Comparison of ENCODE assay signal across 21 mouse cellular contexts in the genomic region with DNA sequence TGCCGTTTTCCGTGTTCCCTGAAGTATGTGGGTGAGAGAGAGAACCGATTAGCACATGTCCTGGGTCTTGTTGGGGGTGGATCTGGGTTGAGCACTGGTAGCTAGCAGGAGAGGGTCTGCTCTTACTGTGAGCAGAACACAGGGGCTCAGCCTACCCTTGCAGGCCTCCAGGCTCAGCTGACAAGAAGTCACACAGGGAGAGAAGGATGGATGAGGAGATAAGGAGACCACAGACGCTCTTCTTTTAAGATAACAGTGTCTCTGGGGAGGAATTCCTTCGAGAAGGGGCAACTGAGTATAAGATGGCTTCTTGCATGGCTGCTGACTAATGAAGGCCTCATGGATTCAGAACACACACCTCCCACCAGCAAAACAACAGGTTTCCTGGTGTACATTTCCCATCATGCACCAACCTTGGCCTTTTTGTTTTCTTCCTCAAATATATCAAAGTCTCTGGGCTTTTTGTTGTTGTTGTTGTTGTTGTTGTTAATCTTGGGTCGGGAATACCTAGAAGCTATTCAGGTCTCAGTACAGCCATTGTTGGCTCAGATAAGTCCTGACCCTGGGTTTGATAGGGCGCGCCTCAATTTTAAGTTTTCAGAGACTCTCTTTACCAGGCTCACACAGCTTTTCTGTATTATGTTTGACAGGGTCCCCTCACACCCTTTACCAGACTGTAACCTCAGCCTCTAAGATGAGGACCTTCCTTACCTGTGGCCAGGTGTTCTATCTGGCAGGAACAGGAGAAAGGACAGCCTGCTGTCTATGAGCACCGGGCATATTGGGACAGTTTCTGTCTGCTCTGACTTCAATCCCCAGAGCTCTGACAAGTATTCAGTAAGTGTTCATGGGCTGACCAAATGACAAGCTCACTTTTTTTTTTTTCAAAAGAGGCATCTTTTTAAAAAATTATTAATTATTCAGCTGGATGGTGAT. TPM values are rescaled to one million over a fixed set of nuclear protein-coding genes. Genes with fewer than 3 reads are reported as not detected.
A peak's percentile ranks its signal among the peaks of the same experiment; 100 is the strongest.
DNase-seq lines count a peak whose midpoint lies in the region; ATAC-seq and TF ChIP-seq lines count a peak whose summit lies in the region.
"Had no signal": no experiment of that assay in that cellular context is flagged by ENCODE, and none has a peak within 500 bp of the region (broad histone marks: within the 10 kb centered on the region; RNA-seq: fewer than 3 reads in every experiment).

No protein-coding gene starts in this region.

- 26% methylated on average over 9 of the region's 9 CpGs for WGBS in liver, embryonic 16.5 days (ENCODE audit: insufficient replicate concordance)
- WGBS in intestine, embryonic 15.5 days: 58% methylated on average over 9 of the region's 9 CpGs

- peak overlapping the region; percentile 62 for H3K9ac ChIP-seq in MEL (ENCODE audit: control insufficient read depth, low read depth, low read length, poor library complexity, severe bottlenecking)
- H3K9ac ChIP-seq in liver, embryonic 16.5 days (ENCODE audit: low read depth, low read length): no peak overlapping the region
- H3K9ac ChIP-seq in intestine, embryonic 15.5 days: no peak overlapping the region
- H3K9ac ChIP-seq: limb, embryonic 12.5 days; lung, embryonic 15.5 days had no signal

- H3K9me3 ChIP-seq in MEL (replicated peaks; ENCODE audit: insufficient read depth, low read length): no peaks in the 10 kb centered on the region
- peaks cover 4% of the 10 kb centered on the region; the same call in 1 of the 2 replicates for H3K9me3 ChIP-seq in liver, embryonic 16.5 days (replicated peaks; ENCODE audit: control insufficient read depth, low read length)
- H3K9me3 ChIP-seq in intestine, embryonic 15.5 days: no peaks in the 10 kb centered on the region
- H3K9me3 ChIP-seq: limb, embryonic 12.5 days; lung, embryonic 15.5 days had no signal

- TF ChIP-seq EP300 in MEL (IDR thresholded peaks at IDR 0.05; ENCODE audit: low read depth in 1 of 2, low read length in 2 of 2): peak; percentile 93 to 94

- H3K36me3 ChIP-seq in MEL (ENCODE audit: control insufficient read depth in 1 of 2, insufficient read depth in 2 of 2, low read length in 2 of 2): peaks cover 0 to 48% of the 10 kb centered on the region in 2 experiments; a peak in 2 of 4 replicates
- H3K36me3 ChIP-seq in liver, embryonic 16.5 days (ENCODE audit: control insufficient read depth, insufficient read depth): no peaks in the 10 kb centered on the region
- H3K36me3 ChIP-seq in intestine, embryonic 15.5 days: no peaks in the 10 kb centered on the region
- H3K36me3 ChIP-seq: limb, embryonic 12.5 days; lung, embryonic 15.5 days had no signal

- peak; percentile 60 to 81; a peak in 3 of 4 replicates for TF ChIP-seq POLR2A in MEL (IDR thresholded peaks at IDR 0.05; ENCODE audit: control insufficient read depth in 1 of 2, insufficient read depth in 1 of 2, low read depth in 1 of 2, low read length in 2 of 2, poor library complexity in 1 of 2)

- no peak for TF ChIP-seq CTCF in MEL (IDR thresholded peaks at IDR 0.05 in 2 of 3, conservative IDR thresholded peaks at IDR 0.05 in 1 of 3; ENCODE audit: control insufficient read depth in 1 of 3, insufficient read depth in 1 of 3, low read depth in 2 of 3, low read length in 3 of 3, poor library complexity in 1 of 3, severe bottlenecking in 1 of 3)

- H3K79me2 ChIP-seq in MEL (ENCODE audit: control insufficient read depth, insufficient read depth, low read length, poor library complexity): no peaks in the 10 kb centered on the region

- H3K4me2 ChIP-seq in liver, embryonic 16.5 days (ENCODE audit: low read depth, low read length): 0 out of 2 replicates have a peak overlapping the region, but pooled peaks have one; percentile 1
- H3K4me2 ChIP-seq in intestine, embryonic 15.5 days (replicated peaks): no peak overlapping the region
- H3K4me2 ChIP-seq: limb, embryonic 12.5 days; lung, embryonic 15.5 days had no signal

- DNase-seq in 416B (ENCODE audit: low read depth) (peak; percentile 72), MEL (ENCODE audit: low read depth, low spot score) (peak; percentile 93)
- no peak for DNase-seq in cerebellum, adult 11-12 months
- DNase-seq: adrenal gland, adult 2 months; cerebellum, adult 9-10 months; gastrocnemius, adult 2 months; kidney, adult 11 months; kidney, postnatal 14 days; thymus, adult 18-20 months had no signal

- H3K27ac ChIP-seq in MEL (ENCODE audit: control insufficient read depth, low read depth, low read length): peak overlapping the region; percentile 98
- H3K27ac ChIP-seq in liver, embryonic 16.5 days (ENCODE audit: low read length): peak overlapping the region; percentile 39
- H3K27ac ChIP-seq in intestine, embryonic 15.5 days: no peak overlapping the region
- H3K27ac ChIP-seq: gastrocnemius, adult 2 months; limb, embryonic 12.5 days; lung, embryonic 15.5 days had no signal

- no peak overlapping the region for H3K4me3 ChIP-seq in MEL (ENCODE audit: control insufficient read depth in 1 of 2, insufficient read depth in 1 of 2, low read depth in 2 of 2, low read length in 2 of 2)
- H3K4me3 ChIP-seq in liver, embryonic 16.5 days (ENCODE audit: low read depth, low read length): no peak overlapping the region
- H3K4me3 ChIP-seq in intestine, embryonic 15.5 days (replicated peaks): no peak overlapping the region
- H3K4me3 ChIP-seq: gastrocnemius, adult 2 months; limb, embryonic 12.5 days; lung, embryonic 15.5 days had no signal

- TF ChIP-seq RAD21 in MEL (IDR thresholded peaks at IDR 0.05; ENCODE audit: low read depth, low read length): no peak

- peak; percentile 58; the same call in 1 of the 2 replicates for ATAC-seq in erythroblast, adult 5-6 weeks (replicated peaks; ENCODE audit: low FRiP score, poor library complexity, severe bottlenecking)
- ATAC-seq in liver, embryonic 16.5 days (ENCODE audit: low read depth): peak; percentile 89
- no peak for ATAC-seq in frontal cortex, adult (ENCODE audit: low TSS enrichment)
- no peak for ATAC-seq in intestine, embryonic 15.5 days
- ATAC-seq: forebrain, embryonic 16.5 days; hindbrain, embryonic 16.5 days; midbrain, embryonic 16.5 days had no signal

- H3K4me1 ChIP-seq in MEL (ENCODE audit: control insufficient read depth in 1 of 2, insufficient read depth in 2 of 2, low read length in 2 of 2): peaks cover 34 to 42% of the 10 kb centered on the region in 2 experiments
- H3K4me1 ChIP-seq in liver, embryonic 16.5 days (ENCODE audit: control insufficient read depth, low read depth, low read length): peaks cover 22% of the 10 kb centered on the region
- peaks cover 22% of the 10 kb centered on the region for H3K4me1 ChIP-seq in intestine, embryonic 15.5 days (replicated peaks)

- no peaks in the 10 kb centered on the region for H3K27me3 ChIP-seq in MEL (ENCODE audit: control insufficient read depth in 1 of 2, insufficient read depth in 2 of 2, low read length in 2 of 2)
- H3K27me3 ChIP-seq in liver, embryonic 16.5 days (ENCODE audit: control insufficient read depth, insufficient read depth, low read depth, low read length): no peaks in the 10 kb centered on the region
- H3K27me3 ChIP-seq in intestine, embryonic 15.5 days (replicated peaks): no peaks in the 10 kb centered on the region
- H3K27me3 ChIP-seq: limb, embryonic 12.5 days; lung, embryonic 15.5 days had no signal

TF ChIP-seq in MEL, 35 proteins besides CTCF, POLR2A, EP300 and RAD21 (continues in another document):
- TF ChIP-seq MXI1 (IDR thresholded peaks at IDR 0.05; ENCODE audit: low read depth, low read length): peak; percentile 60; the same call in 1 of the 2 replicates
- TF ChIP-seq NELFE (IDR thresholded peaks at IDR 0.05; ENCODE audit: low read depth, low read length): peak; percentile 56
- TF ChIP-seq GATA1 (IDR thresholded peaks at IDR 0.05; ENCODE audit: low read depth, low read length): peak; percentile 98
- peak; percentile 99 for TF ChIP-seq ETS1 (IDR thresholded peaks at IDR 0.05; ENCODE audit: low read depth, low read length)
- peak; percentile 97 for TF ChIP-seq TBP (IDR thresholded peaks at IDR 0.05; ENCODE audit: low read depth, low read length)
- TF ChIP-seq HCFC1 (IDR thresholded peaks at IDR 0.05; ENCODE audit: low read depth, low read length): peak; percentile 38; the same call in 1 of the 2 replicates
- TF ChIP-seq E2F4 (IDR thresholded peaks at IDR 0.05; ENCODE audit: borderline replicate concordance, low read depth, low read length): no peak
- no peak for TF ChIP-seq USF2 (IDR thresholded peaks at IDR 0.05; ENCODE audit: borderline replicate concordance in 1 of 2, insufficient read depth in 1 of 2, low read depth in 1 of 2, low read length in 2 of 2)
- TF ChIP-seq USF1 (IDR thresholded peaks at IDR 0.05; ENCODE audit: low read depth, low read length): peak; percentile 69
- no peak for TF ChIP-seq MYB (IDR thresholded peaks at IDR 0.05; ENCODE audit: low read depth, low read length)
- peak; percentile 89; the same call in 1 of the 2 replicates for TF ChIP-seq BHLHE40 (IDR thresholded peaks at IDR 0.05; ENCODE audit: borderline replicate concordance, low read depth, low read length)
- no peak for TF ChIP-seq GABPA (IDR thresholded peaks at IDR 0.05; ENCODE audit: low read depth, low read length)
- TF ChIP-seq MAFK (IDR thresholded peaks at IDR 0.05; ENCODE audit: borderline replicate concordance, low read depth, low read length): no peak
- peak; percentile 78 for TF ChIP-seq RCOR1 (IDR thresholded peaks at IDR 0.05; ENCODE audit: low read depth, low read length)
- no peak for TF ChIP-seq NRF1 (IDR thresholded peaks at IDR 0.05; ENCODE audit: insufficient read depth, low read depth, low read length, poor library complexity, severe bottlenecking)
- peak; percentile 76; the same call in 1 of the 2 replicates for TF ChIP-seq MAZ (IDR thresholded peaks at IDR 0.05; ENCODE audit: low read depth, low read length)
- TF ChIP-seq ZMIZ1 (IDR thresholded peaks at IDR 0.05; ENCODE audit: low read depth, low read length): peak; percentile 92
- TF ChIP-seq POLR2AphosphoS5 (IDR thresholded peaks at IDR 0.05; ENCODE audit: borderline replicate concordance, low read depth, low read length): no peak
- TF ChIP-seq TAL1 (IDR thresholded peaks at IDR 0.05; ENCODE audit: low read length): peak; percentile 92
- peak; percentile 88 for TF ChIP-seq SIN3A (IDR thresholded peaks at IDR 0.05; ENCODE audit: low read length)
- no peak for TF ChIP-seq UBTF (IDR thresholded peaks at IDR 0.05; ENCODE audit: borderline replicate concordance, insufficient read depth, low read depth, low read length)
- TF ChIP-seq ELF1 (IDR thresholded peaks at IDR 0.05; ENCODE audit: low read depth, low read length): no peak

RNA-seq across cellular contexts. Expression of gene Scgb1a1, which starts 37.2 kb away (rescaled TPM):
- total RNA-seq in MEL (2012; rRNA removed): not detected in 2 replicates
- not detected for polyA plus RNA-seq in MEL (2012; ENCODE audit: insufficient read depth in 1 of 2, insufficient read length in 2 of 2, low read depth in 1 of 2, low replicate concordance in 2 of 2, missing spikeins in 1 of 2)
- not detected in 2 replicates for total RNA-seq in erythroblast, adult 5-6 weeks (2015; ENCODE audit: low replicate concordance)
- total RNA-seq in erythroblast, adult 5-6 weeks (2017; ENCODE audit: low replicate concordance): not detected in 2 replicates
- polyA plus RNA-seq in liver, embryonic 16.5 days (2015; fragmentation: Nextera tagmentation; extraction: Ambion mirVana): not detected in 2 replicates
- polyA plus RNA-seq in intestine, embryonic 15.5 days (2015; fragmentation: Nextera tagmentation; extraction: Ambion mirVana): not detected in 2 replicates
- total RNA-seq: adrenal gland, adult 2 months; ES-E14; gastrocnemius, adult 2 months; granulocyte monocyte progenitor cell, adult 5-6 weeks; left cerebral cortex, adult 8-10 months had no signal
- polyA plus RNA-seq: adrenal gland, adult 2 months; forebrain, embryonic 16.5 days; hindbrain, embryonic 16.5 days; limb, embryonic 12.5 days; midbrain, embryonic 16.5 days had no signal

Comparison
In these comparisons a context has a peak if more than half of its experiments do, and no peak if none do; other contexts are left out.
1. ATAC-seq: peak in erythroblast, adult 5-6 weeks (single experiment) and liver, embryonic 16.5 days (single experiment); none in frontal cortex, adult (single experiment) and intestine, embryonic 15.5 days (single experiment).